Mouse (Mus musculus) left cerebral cortex, postnatal 25 days (tissue): ENCODE results near the gene Cyp2c69. TPM values are rescaled to one million over a fixed set of nuclear protein-coding genes. Genes with fewer than 3 reads are reported as not detected.
"Not testable (repeated sequence)": the region's sequence is repeated elsewhere in the genome, so short reads cannot be mapped to it uniquely, and the experiment has no call there.

ENCODE experiments used
- DNase-seq, 2 experiments: peaks; one replicate each; pipeline ENCODE4 v3.0.0; 2022; ENCODE audit warnings: low spot score in 2 of 2, mixed read lengths in 1 of 2
- intact Hi-C: fragments of 180-260 bp; cut with DNase I; formaldehyde crosslinking; loops from one replicate; pipeline ENCODE4 v1.15.1; 2025
- total RNA-seq, 2 experiments: library from RNA; stranded (reverse); gene quantifications; 2 replicates each; pipeline ENCODE4 v1.2.3; 2021

Cyp2c69 gene
- not detected for total RNA-seq

DNA sequence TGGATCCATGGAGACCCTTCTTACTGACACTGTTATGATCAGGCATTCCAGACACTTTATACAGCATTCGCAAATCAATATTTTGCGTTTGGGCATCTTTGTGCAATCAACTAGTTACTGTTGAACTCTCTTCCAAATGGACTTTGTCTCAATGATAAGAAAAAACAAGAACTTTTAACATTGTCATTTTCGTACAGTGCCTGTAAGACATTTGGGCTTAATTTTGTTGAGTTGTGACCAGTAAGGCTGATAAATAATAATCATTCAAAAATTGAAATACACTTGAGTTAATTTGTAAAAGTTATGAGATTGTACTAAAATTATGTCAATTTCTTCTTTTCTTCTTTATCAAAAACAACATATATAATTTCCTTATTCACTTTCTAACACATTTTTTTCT is at the start of gene Cyp2c69:
TSS of gene Cyp2c69 (minus strand) at position 101 of the 400 bp plus-strand sequence.
- DNase-seq, intact Hi-C loops: not testable (repeated sequence)

DNA sequence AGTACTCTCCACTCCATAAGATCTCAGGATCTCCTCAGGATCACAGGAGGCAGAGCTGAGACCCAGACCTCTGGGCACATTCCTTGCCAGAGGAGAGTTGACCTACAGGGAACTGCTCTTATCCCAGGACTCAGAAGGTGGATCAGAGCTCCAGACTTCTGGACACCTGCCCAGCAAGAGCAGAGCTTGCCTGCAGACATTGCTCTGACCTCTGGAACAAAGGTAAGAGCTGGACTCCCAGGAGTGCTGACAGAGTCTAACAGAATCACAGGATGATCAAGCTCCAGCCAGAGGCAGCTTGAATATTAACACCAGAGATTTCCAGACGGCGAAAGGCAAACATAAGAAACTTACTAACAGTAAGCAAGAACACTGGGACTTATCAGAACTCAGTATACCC is 48.8 kb upstream of the Cyp2c69 start:
- intact Hi-C loops: no loop called here
- DNase-seq: no peak

DNA sequence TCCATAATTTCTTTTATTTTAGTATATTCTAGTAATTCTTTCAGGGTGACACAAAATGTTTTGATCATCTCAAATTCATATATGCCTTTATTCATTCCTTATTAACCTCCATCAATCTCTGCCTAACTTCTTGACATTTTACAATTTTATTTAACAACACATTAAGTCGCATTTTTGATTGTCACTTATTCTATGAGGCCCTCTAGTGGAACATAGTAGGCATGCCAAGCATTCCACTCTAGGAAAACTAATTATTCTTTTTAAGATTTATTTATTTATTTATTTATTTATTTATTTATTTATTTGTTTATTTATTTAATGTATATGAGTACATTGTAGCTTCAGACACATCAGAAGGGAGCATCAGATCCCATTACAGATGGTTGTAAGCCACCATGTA is 43.4 kb upstream of the Cyp2c69 start:
- DNase-seq: no peak
- intact Hi-C loops: no loop called here

DNA sequence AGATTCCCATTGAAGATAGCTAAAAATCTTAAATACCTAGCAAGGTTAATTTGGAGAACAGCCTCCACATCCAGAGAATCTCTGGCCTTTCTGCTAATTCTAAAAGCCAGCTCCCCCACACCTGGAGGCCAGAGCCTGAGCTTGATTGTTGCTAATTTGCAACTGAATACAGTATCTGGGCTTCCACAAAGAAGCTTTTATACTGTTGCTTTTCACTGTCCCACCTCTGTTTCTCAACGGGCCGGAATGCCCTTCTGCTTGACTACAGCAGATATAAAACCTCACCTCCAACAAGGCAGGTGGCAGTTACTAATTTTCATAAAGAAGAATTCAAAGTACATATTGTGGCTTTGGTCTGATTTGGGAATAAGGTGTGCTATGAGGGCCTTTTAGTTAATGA is 15.1 kb upstream of the Cyp2c69 start:
- DNase-seq: no peak
- intact Hi-C loops: no loop called here

DNA sequence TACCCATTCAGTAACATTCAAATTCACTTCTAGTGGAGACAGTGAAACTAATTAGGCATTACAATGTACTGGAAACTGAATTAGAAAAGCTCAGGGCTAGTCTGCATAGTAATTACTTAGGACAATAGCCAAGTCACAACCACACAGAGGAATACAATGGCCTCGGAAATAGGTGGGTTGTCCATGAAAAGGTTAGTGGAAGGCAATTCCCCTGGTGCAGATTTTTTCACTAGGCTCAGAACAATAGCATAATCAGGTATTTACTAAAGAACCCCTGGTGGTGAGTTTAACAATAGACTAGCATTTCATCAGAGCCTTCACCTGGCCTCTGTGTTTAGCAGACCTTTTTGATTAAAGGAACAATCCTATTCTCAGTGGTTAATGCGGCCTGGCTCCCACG is 3.5 kb upstream of the Cyp2c69 start:
- intact Hi-C loops: loop anchor here (5.0 kb wide), 1 partner anchor 73 kb away; no protein-coding TSS in a partner anchor
- not testable (repeated sequence) for DNase-seq

DNA sequence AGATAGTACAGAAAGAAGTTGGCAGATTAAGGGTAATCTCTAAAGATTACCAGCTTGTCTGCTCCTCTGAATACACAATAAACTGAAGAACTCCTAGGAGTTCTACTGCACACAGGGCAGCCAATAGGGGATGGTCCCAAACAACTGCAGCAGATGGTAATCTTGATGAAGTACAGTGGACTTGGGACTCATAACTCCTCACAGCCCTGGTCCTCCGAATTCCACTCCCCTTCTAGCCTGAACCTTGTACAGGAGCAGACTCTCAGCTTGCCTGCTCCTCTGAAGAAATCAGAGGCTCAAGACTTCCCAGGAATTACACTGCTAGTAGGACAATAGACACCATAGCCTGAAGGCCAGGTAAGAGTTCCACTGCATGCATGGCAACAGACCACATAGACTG is 20.5 kb downstream of the Cyp2c69 start:
- intact Hi-C loops: no loop called here

DNA sequence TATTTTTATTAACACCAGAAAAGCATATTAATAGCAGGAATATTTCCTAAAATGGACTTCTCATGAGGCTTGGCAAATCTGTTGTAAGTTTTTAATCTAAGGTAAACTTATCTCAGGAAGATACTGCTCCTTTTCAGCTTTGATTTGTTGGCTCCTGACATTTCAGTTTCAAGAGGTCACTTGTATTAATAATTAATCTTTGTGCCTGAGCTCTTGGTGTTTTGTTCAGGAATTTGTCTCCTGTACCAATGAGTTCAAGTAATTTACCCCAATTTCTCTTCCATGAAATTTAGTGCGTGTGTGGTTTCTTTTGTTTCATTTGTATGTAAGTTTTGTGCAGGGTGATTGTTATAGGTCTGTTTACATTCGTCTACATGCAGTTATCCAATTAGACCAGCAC is 65.7 kb downstream of the Cyp2c69 start:
- DNase-seq, intact Hi-C loops: not testable (repeated sequence)

More for the DNA sequence above, 20.5 kb downstream of the Cyp2c69 start:
- no peak for DNase-seq

DNA sequence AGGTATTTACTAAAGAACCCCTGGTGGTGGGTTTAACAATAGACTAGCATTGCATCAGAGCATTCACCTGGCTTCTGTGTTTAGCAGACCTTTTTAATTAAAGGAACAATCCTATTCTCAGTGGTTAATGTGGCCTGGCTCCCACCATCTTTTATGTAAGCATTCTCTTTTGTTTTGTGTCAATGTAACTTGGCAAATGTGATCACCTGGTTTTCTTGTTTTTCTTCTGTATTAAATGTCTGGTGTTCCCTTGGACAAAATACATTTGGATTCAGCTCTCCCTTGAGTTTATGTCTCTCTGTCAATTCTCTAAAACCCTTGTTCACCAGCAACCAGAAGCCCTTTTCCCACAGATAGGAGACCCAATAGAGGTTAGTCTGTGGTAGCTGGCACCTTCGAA is 70.2 kb downstream of the Cyp2c69 start:
- DNase-seq: not testable (repeated sequence)
- intact Hi-C loops: loop anchor here (5.0 kb wide), 1 partner anchor 76 kb away; no protein-coding TSS in a partner anchor

DNA sequence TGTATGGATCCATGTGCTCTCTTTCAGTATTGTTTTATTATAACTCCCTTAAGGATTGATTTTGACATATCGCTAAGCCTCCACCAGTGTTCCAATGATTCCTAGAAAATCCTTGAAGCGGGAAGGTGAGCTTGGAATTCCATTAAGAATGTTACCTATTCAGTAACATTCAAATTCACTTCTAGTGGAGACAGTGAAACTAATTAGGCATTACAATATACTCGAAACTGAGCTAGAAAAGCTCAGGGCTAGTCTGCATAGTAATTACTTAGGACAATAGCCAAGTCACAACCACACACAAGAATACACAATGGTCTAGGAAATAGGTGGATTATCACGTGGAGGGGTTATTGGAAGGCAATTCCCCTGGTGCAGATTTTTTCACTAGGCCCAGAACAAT is 70.6 kb downstream of the Cyp2c69 start:
- intact Hi-C loops: loop anchor here (5.0 kb wide), 1 partner anchor 76 kb away; no protein-coding TSS in a partner anchor
- DNase-seq: not testable (repeated sequence)

DNA sequence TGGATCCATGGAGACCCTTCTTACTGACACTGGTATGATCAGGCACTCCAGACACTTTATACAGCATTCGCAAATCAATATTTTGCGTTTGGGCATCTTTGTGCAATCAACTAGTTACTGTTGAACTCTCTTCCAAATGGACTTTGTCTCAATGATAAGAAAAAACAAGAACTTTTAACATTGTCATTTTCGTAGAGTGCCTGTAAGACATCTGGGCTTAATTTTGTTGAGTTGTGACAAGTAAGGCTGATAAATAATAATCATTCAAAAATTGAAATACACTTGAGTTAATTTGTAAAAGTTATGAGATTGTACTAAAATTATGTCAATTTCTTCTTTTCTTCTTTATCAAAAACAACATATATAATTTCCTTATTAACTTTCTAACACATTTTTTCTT is 73.9 kb downstream of the Cyp2c69 start, which contains the start of gene Cyp2c40:
TSS of gene Cyp2c40 (minus strand) at position 101 of the 400 bp plus-strand sequence.
- intact Hi-C loops: not testable (repeated sequence)

More for the DNA sequence above, 73.9 kb downstream of the Cyp2c69 start, which contains the start of gene Cyp2c40:
- not testable (repeated sequence) for DNase-seq

Other genes starting within 250 kb of the Cyp2c69 start
- not detected for gene Cyp2c67, start 237.7 kb downstream of the Cyp2c69 start, total RNA-seq
- gene Cyp2c68, start 145.7 kb downstream of the Cyp2c69 start, total RNA-seq: not detected
- gene Cyp2c40, start 74.0 kb downstream of the Cyp2c69 start, total RNA-seq: not detected
- not detected for gene Cyp2c37, start 105.6 kb upstream of the Cyp2c69 start, total RNA-seq
- gene Cyp2c54, start 187.0 kb upstream of the Cyp2c69 start, total RNA-seq: not detected
- gene Cyp2c50, start 202.9 kb upstream of the Cyp2c69 start, total RNA-seq: not detected